ENCODE assay signal across 8 mouse cellular contexts in the genomic region with DNA sequence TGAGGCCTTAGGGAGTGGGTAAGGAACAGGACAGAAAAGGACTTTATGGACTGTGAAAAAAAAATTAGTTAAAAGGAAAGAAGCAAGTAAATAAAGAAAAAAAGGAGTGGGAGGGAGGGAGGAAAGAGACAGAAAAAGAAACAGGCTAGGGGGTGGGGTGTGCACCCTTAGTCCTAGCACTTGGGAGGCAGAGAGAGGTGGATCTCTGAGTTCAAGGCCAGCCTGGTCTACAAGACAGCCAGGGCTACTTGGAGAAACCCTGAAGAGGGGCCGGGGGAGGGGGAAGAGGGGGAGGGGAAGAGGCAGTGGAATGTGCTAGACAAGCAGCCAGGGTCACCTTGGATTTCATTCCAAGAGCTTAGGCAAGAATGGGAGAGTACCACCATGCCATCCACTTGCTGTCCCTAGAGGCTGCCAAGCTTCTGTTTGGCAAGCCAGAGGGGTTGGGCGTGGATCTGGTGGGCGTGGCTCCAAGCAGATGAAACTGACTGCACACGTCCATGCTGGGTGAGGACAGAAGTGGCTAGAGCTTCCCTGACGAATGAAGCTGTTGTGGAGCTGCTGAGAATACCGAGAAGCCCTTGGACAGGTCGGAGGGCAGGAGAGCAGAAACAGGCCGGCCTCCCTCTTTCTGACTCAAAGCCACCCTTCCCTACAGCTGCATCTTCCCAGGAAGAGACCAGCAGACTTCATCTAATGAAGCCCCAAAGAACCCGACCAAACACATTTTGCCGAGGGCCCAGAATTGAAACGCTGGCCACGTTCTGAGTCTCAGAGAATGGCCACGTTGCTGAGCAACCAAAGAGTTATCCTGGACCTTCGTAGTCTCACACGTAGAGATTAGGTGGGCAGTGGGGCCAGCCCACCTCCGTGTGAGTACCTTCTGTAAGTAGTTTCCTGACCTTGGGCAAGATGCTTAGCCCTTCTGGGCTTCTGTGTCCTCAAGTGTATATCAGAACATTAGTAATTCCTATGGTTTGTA. TPM values are rescaled to one million over a fixed set of nuclear protein-coding genes. Genes with fewer than 3 reads are reported as not detected.
A peak's percentile ranks its signal among the peaks of the same experiment; 100 is the strongest.
DNase-seq lines count a peak whose midpoint lies in the region; ATAC-seq and TF ChIP-seq lines count a peak whose summit lies in the region.

No protein-coding gene starts in this region.

- ATAC-seq in forebrain, postnatal 0 days, result peak; percentile 72
- ATAC-seq in hindbrain, embryonic 15.5 days (ENCODE audit: low FRiP score, low read depth), result peak; percentile 62; the same call in 1 of the 2 replicates
- ATAC-seq in liver, embryonic 15.5 days (ENCODE audit: insufficient read depth), result peak; percentile 77
- peak; percentile 31; the same call in 1 of the 2 replicates for ATAC-seq in neural tube, embryonic 12.5 days (ENCODE audit: low FRiP score, low read depth)

- no peaks in the 10 kb centered on the region for H3K27me3 ChIP-seq in forebrain, postnatal 0 days (ENCODE audit: insufficient read depth, low read length)
- no peaks in the 10 kb centered on the region for H3K27me3 ChIP-seq in hindbrain, embryonic 15.5 days
- H3K27me3 ChIP-seq in liver, embryonic 15.5 days, result no peaks in the 10 kb centered on the region
- H3K27me3 ChIP-seq in neural tube, embryonic 12.5 days (replicated peaks), result no peaks in the 10 kb centered on the region

- H3K27ac ChIP-seq in forebrain, postnatal 0 days (ENCODE audit: low read depth, low read length), result peak overlapping the region; percentile 45; the same call in 1 of the 2 replicates
- H3K27ac ChIP-seq in hindbrain, embryonic 15.5 days (replicated peaks), result peak overlapping the region; percentile 54
- peak overlapping the region; percentile 45; the same call in 1 of the 2 replicates for H3K27ac ChIP-seq in liver, embryonic 15.5 days (replicated peaks)
- no peak overlapping the region for H3K27ac ChIP-seq in neural tube, embryonic 12.5 days

- H3K9me3 ChIP-seq in forebrain, postnatal 0 days (ENCODE audit: low read length), result no peaks in the 10 kb centered on the region
- no peaks in the 10 kb centered on the region for H3K9me3 ChIP-seq in hindbrain, embryonic 15.5 days
- no peaks in the 10 kb centered on the region for H3K9me3 ChIP-seq in liver, embryonic 15.5 days (replicated peaks)
- H3K9me3 ChIP-seq in neural tube, embryonic 12.5 days, result no peaks in the 10 kb centered on the region

- 0 out of 2 replicates have a peak, but pooled peaks have one; percentile 3 for TF ChIP-seq CTCF in forebrain, postnatal 0 days (IDR thresholded peaks at IDR 0.05; ENCODE audit: low read depth)

- H3K36me3 ChIP-seq in forebrain, postnatal 0 days (ENCODE audit: insufficient read depth), result no peaks in the 10 kb centered on the region
- H3K36me3 ChIP-seq in hindbrain, embryonic 15.5 days, result no peaks in the 10 kb centered on the region
- no peaks in the 10 kb centered on the region for H3K36me3 ChIP-seq in liver, embryonic 15.5 days (replicated peaks)
- no peaks in the 10 kb centered on the region for H3K36me3 ChIP-seq in neural tube, embryonic 12.5 days

- 36% methylated on average over 15 of the region's 16 CpGs for WGBS in forebrain, postnatal 0 days
- 31% methylated on average over 16 of the region's 16 CpGs for WGBS in hindbrain, embryonic 15.5 days
- 47% methylated on average over 16 of the region's 16 CpGs for WGBS in liver, embryonic 15.5 days (ENCODE audit: insufficient replicate concordance)
- 52% methylated on average over 16 of the region's 16 CpGs for WGBS in neural tube, embryonic 12.5 days

- no peaks in the 10 kb centered on the region for H3K4me1 ChIP-seq in forebrain, postnatal 0 days (ENCODE audit: insufficient read depth)
- peaks cover 17% of the 10 kb centered on the region for H3K4me1 ChIP-seq in hindbrain, embryonic 15.5 days (replicated peaks)
- peaks cover 37% of the 10 kb centered on the region for H3K4me1 ChIP-seq in liver, embryonic 15.5 days (replicated peaks)
- H3K4me1 ChIP-seq in neural tube, embryonic 12.5 days, result peaks cover 18% of the 10 kb centered on the region

- DNase-seq in ovary, adult 18-20 months (ENCODE audit: low spot score), result peak; percentile 68
- no peak for DNase-seq in ovary, postnatal 14 days (ENCODE audit: low spot score)
- peak; percentile 47 for DNase-seq in forebrain, postnatal 0 days
- DNase-seq in right cerebral cortex, adult 2 months (ENCODE audit: low spot score in 2 of 2), result no peak
- DNase-seq in layer of hippocampus, adult 9-10 months (ENCODE audit: low spot score), result no peak

- H3K4me2 ChIP-seq in forebrain, postnatal 0 days (ENCODE audit: low read depth), result no peak overlapping the region
- H3K4me2 ChIP-seq in hindbrain, embryonic 15.5 days, result no peak overlapping the region
- peak overlapping the region; percentile 43 for H3K4me2 ChIP-seq in liver, embryonic 15.5 days
- H3K4me2 ChIP-seq in neural tube, embryonic 12.5 days (replicated peaks), result no peak overlapping the region

- no peak overlapping the region for H3K9ac ChIP-seq in forebrain, postnatal 0 days
- H3K9ac ChIP-seq in hindbrain, embryonic 15.5 days, result no peak overlapping the region
- 0 out of 2 replicates have a peak overlapping the region, but pooled peaks have one; percentile 15 for H3K9ac ChIP-seq in liver, embryonic 15.5 days
- no peak overlapping the region for H3K9ac ChIP-seq in neural tube, embryonic 12.5 days

- H3K4me3 ChIP-seq in forebrain, postnatal 0 days (ENCODE audit: low read depth, low read length), result no peak overlapping the region
- no peak overlapping the region for H3K4me3 ChIP-seq in hindbrain, embryonic 15.5 days
- no peak overlapping the region for H3K4me3 ChIP-seq in liver, embryonic 15.5 days (replicated peaks)
- H3K4me3 ChIP-seq in neural tube, embryonic 12.5 days, result no peak overlapping the region

RNA-seq across cellular contexts. Expression of a gene that starts 31.6 kb away (rescaled TPM):
- 39.2 and 46.4 TPM in 2 replicates for total RNA-seq in forebrain, postnatal 0 days (2014; rRNA removed)
- polyA plus RNA-seq in forebrain, postnatal 0 days (2015; fragmentation: Nextera tagmentation; extraction: Ambion mirVana), result 105 and 116 TPM in 2 replicates
- polyA plus RNA-seq in hindbrain, embryonic 15.5 days (2015; fragmentation: Nextera tagmentation; extraction: Ambion mirVana), result 89.0 and 89.9 TPM in 2 replicates
- 28.1 and 28.2 TPM in 2 replicates for polyA plus RNA-seq in liver, embryonic 15.5 days (2015; fragmentation: Nextera tagmentation; extraction: Ambion mirVana)
- 69.5 and 76.8 TPM in 2 replicates for polyA plus RNA-seq in neural tube, embryonic 12.5 days (2016; fragmentation: Nextera tagmentation; extraction: Ambion mirVana)

RNA-seq across cellular contexts. Expression of a gene that starts 48.3 kb away (rescaled TPM):
- 1.9 and 3.9 TPM in 2 replicates for total RNA-seq in forebrain, postnatal 0 days (2014; rRNA removed)
- polyA plus RNA-seq in forebrain, postnatal 0 days (2015; fragmentation: Nextera tagmentation; extraction: Ambion mirVana), result 1.3 and 1.9 TPM in 2 replicates
- 3.2 and 3.5 TPM in 2 replicates for polyA plus RNA-seq in hindbrain, embryonic 15.5 days (2015; fragmentation: Nextera tagmentation; extraction: Ambion mirVana)
- 4.3 and 4.4 TPM in 2 replicates for polyA plus RNA-seq in liver, embryonic 15.5 days (2015; fragmentation: Nextera tagmentation; extraction: Ambion mirVana)
- 6.6 and 7.4 TPM in 2 replicates for polyA plus RNA-seq in neural tube, embryonic 12.5 days (2016; fragmentation: Nextera tagmentation; extraction: Ambion mirVana)

Comparison
In these comparisons a context has a peak if more than half of its experiments do, and no peak if none do; other contexts are left out.
1. DNase-seq: peak in ovary, adult 18-20 months (single experiment) and forebrain, postnatal 0 days (single experiment); none in ovary, postnatal 14 days (single experiment), right cerebral cortex, adult 2 months (0 of 2) and layer of hippocampus, adult 9-10 months (single experiment).
2. Peak in every context shown above with its lines, with median percentiles within 50 percentile points of each other: ATAC-seq.